ENCODE assay signal across 8 mouse cellular contexts in genomic region chr11:59847131-59847530, GRCm38 (mm10). TPM values are rescaled to one million over a fixed set of nuclear protein-coding genes. Genes with fewer than 3 reads are reported as not detected.
DNase-seq lines count a peak whose midpoint lies in the region; ATAC-seq and TF ChIP-seq lines count a peak whose summit lies in the region.

No protein-coding gene starts in this region.

- TF ChIP-seq CTCF in small intestine, adult 2 months (IDR thresholded peaks at IDR 0.05; ENCODE audit: extremely low read depth, insufficient read length, insufficient replicate concordance, low read depth, low read length), result peak; percentile 78; the same call in 1 of the 2 replicates

- no peaks in the 10 kb centered on the region for H3K9me3 ChIP-seq in kidney, embryonic 16.5 days (ENCODE audit: low read length)

- peak; percentile 83 for DNase-seq in CD4-positive helper T cell, adult 2 months (ENCODE audit: low read depth, low spot score)
- DNase-seq in MEL-GATA-1-ER (ENCODE audit: extremely low read depth, low read depth), result peak; percentile 85
- peak; percentile 54 to 73 for DNase-seq in cerebellum, postnatal 25 days
- DNase-seq in lung, postnatal 36 days, result peak; percentile 76
- DNase-seq in urinary bladder, adult 2 months (ENCODE audit: low spot score), result no peak

- no peaks in the 10 kb centered on the region for H3K27me3 ChIP-seq in kidney, embryonic 16.5 days (ENCODE audit: insufficient read depth, low read length)
- H3K27me3 ChIP-seq in small intestine, adult 2 months (ENCODE audit: control insufficient read depth, insufficient read depth, low read length), result no peaks in the 10 kb centered on the region

- WGBS in kidney, embryonic 16.5 days, result 6% methylated on average over 2 of the region's 2 CpGs
- 11% methylated on average over 2 of the region's 2 CpGs for WGBS in small intestine, adult 2 months

- peak; percentile 82 for ATAC-seq in granulocyte monocyte progenitor cell, adult 5-6 weeks (replicated peaks; ENCODE audit: poor library complexity, severe bottlenecking)
- no peak for ATAC-seq in kidney, embryonic 16.5 days (ENCODE audit: low FRiP score, low TSS enrichment)

- peaks cover 15% of the 10 kb centered on the region for H3K4me1 ChIP-seq in kidney, embryonic 16.5 days (ENCODE audit: insufficient read depth, low read length)
- H3K4me1 ChIP-seq in small intestine, adult 2 months (ENCODE audit: control insufficient read depth, insufficient read depth, insufficient read length, low read length), result no peaks in the 10 kb centered on the region

- TF ChIP-seq POLR2A in small intestine, adult 2 months (IDR thresholded peaks at IDR 0.05; ENCODE audit: low read depth, low read length), result no peak

- peak overlapping the region; percentile 76 for H3K4me3 ChIP-seq in kidney, embryonic 16.5 days (ENCODE audit: low read length)
- no peak overlapping the region for H3K4me3 ChIP-seq in small intestine, adult 2 months (ENCODE audit: low read depth, low read length)

- peak overlapping the region; percentile 58; the same call in 1 of the 2 replicates for H3K4me2 ChIP-seq in kidney, embryonic 16.5 days (replicated peaks; ENCODE audit: low read depth, low read length)

- no peak overlapping the region for H3K9ac ChIP-seq in kidney, embryonic 16.5 days (replicated peaks; ENCODE audit: low read length)

- H3K27ac ChIP-seq in kidney, embryonic 16.5 days (ENCODE audit: low read length), result no peak overlapping the region
- H3K27ac ChIP-seq in small intestine, adult 2 months (ENCODE audit: insufficient read depth, low read depth, low read length), result no peak overlapping the region

- H3K36me3 ChIP-seq in kidney, embryonic 16.5 days (ENCODE audit: insufficient read depth, low read length), result peaks cover 7% of the 10 kb centered on the region; the same call in 1 of the 2 replicates
- H3K36me3 ChIP-seq in small intestine, adult 2 months (ENCODE audit: control insufficient read depth, insufficient read depth, low read length), result no peaks in the 10 kb centered on the region

RNA-seq across cellular contexts. Expression of gene Cops3, which starts 7.5 kb away (rescaled TPM):
- total RNA-seq in granulocyte monocyte progenitor cell, adult 5-6 weeks (2014; fragmentation: Nextera tagmentation), result 141 and 166 TPM in 2 replicates
- 200 and 225 TPM in 2 replicates for total RNA-seq in granulocyte monocyte progenitor cell, adult 5-6 weeks (2017)
- 215 and 224 TPM in 2 replicates for polyA plus RNA-seq in kidney, embryonic 16.5 days (2015; fragmentation: Nextera tagmentation; extraction: Ambion mirVana)
- 6.0 and 9.5 TPM in 2 replicates for polyA plus RNA-seq in small intestine, adult 2 months (2012; rRNA removed)
- polyA plus RNA-seq in urinary bladder, adult 2 months (2012; rRNA removed), result 36.1 and 44.7 TPM in 2 replicates

RNA-seq across cellular contexts. Expression of gene Nt5m, which starts 7.9 kb away (rescaled TPM):
- 17.1 and 19.5 TPM in 2 replicates for total RNA-seq in granulocyte monocyte progenitor cell, adult 5-6 weeks (2014; fragmentation: Nextera tagmentation)
- 9.6 and 10.9 TPM in 2 replicates for total RNA-seq in granulocyte monocyte progenitor cell, adult 5-6 weeks (2017)
- polyA plus RNA-seq in kidney, embryonic 16.5 days (2015; fragmentation: Nextera tagmentation; extraction: Ambion mirVana), result 44.4 and 46.3 TPM in 2 replicates
- 15.7 and 29.4 TPM in 2 replicates for polyA plus RNA-seq in small intestine, adult 2 months (2012; rRNA removed)
- 18.4 and 21.0 TPM in 2 replicates for polyA plus RNA-seq in urinary bladder, adult 2 months (2012; rRNA removed)

RNA-seq across cellular contexts. Expression of gene Flcn, which starts 37.3 kb away (rescaled TPM):
- 7.9 and 16.7 TPM in 2 replicates for total RNA-seq in granulocyte monocyte progenitor cell, adult 5-6 weeks (2014; fragmentation: Nextera tagmentation)
- 19.7 and 19.8 TPM in 2 replicates for total RNA-seq in granulocyte monocyte progenitor cell, adult 5-6 weeks (2017)
- 37.7 and 41.5 TPM in 2 replicates for polyA plus RNA-seq in kidney, embryonic 16.5 days (2015; fragmentation: Nextera tagmentation; extraction: Ambion mirVana)
- polyA plus RNA-seq in small intestine, adult 2 months (2012; rRNA removed), result 9.9 and 23.8 TPM in 2 replicates
- polyA plus RNA-seq in urinary bladder, adult 2 months (2012; rRNA removed), result 42.6 and 48.8 TPM in 2 replicates

RNA-seq across cellular contexts. Expression of gene Pld6, which starts 59.7 kb away (rescaled TPM):
- total RNA-seq in granulocyte monocyte progenitor cell, adult 5-6 weeks (2014; fragmentation: Nextera tagmentation), result 2.3 TPM in 1 of 2 replicates, not detected in the other
- 0.57 and 1.2 TPM in 2 replicates for total RNA-seq in granulocyte monocyte progenitor cell, adult 5-6 weeks (2017)
- polyA plus RNA-seq in kidney, embryonic 16.5 days (2015; fragmentation: Nextera tagmentation; extraction: Ambion mirVana), result 5.8 and 6.6 TPM in 2 replicates
- 0.72 and 1.3 TPM in 2 replicates for polyA plus RNA-seq in small intestine, adult 2 months (2012; rRNA removed)
- polyA plus RNA-seq in urinary bladder, adult 2 months (2012; rRNA removed), result 1.2 and 1.5 TPM in 2 replicates
